Mouse (Mus musculus) gastrocnemius, postnatal 14 days (tissue): Measurements from ENCODE around the gene Fgf11. TPM values are rescaled to one million over a fixed set of nuclear protein-coding genes. Genes with fewer than 3 reads are reported as not detected.

Experiments used
- DNase-seq: peaks from one replicate; pipeline ENCODE4 v3.0.0; 2021; ENCODE audit warnings: mixed read lengths
- intact Hi-C: fragments of 180-260 bp; cut with DNase I; formaldehyde crosslinking; loops from one replicate; pipeline ENCODE4 v1.15.1; 2025; ENCODE audit warnings: low total_unique reads
- total RNA-seq, 2 experiments: library from RNA; stranded (reverse); gene quantifications; 2 replicates each; pipeline ENCODE4 v1.2.3; 2021

The Fgf11 gene
- total RNA-seq, 2 experiments from 2014 or later = 6.6 to 8.0 TPM

DNA sequence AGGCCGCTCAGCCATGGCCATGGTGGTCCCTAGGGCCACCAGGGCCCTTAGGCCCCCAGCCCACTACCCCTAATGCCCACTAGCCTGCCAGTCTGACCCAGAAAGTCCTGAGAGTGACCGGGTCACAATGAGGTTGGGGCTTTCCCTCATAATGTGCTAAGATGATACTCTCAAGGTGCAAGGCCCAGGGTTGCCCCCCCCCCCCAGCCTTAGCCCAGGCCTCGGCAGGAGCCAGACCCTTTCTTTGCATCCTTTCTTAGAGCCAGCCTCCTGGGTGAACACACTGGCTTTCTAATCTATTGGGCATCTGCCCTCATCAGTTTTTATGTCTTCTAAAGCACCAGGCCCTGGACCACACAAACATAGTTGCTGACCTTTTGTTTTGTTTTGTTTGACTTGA lies 20.4 kb upstream of the Fgf11 start, which contains the start of gene Spem1:
TSS of gene Spem1 (minus strand) at position 101 of the 400 bp plus-strand sequence.
- intact Hi-C loops = no loop called here
- no peak for DNase-seq

GRCm38 (mm10) chr11:69818871-69819270 lies 17.2 kb upstream of the Fgf11 start:
- intact Hi-C loops = no loop called here
- DNase-seq = no peak

DNA sequence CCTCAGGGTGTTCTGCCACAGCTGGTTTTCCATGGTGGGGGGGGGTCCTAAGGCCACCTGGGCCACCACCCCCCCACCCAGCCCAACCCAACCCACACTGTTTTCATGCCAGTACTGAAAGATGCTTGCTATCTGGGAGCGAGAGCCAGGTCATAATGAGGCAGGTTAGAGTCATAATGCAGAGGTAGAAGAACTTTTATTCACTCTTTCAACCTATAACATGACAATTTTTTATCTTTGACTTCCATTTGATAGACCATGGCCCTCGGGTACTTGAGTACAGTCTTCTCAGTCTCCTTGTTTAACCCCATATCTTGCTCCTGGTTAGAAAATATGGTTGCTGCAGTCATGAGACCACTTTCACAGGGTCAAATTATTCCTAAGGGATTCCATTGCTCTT lies 16.7 kb upstream of the Fgf11 start, which contains the start of gene Spem2:
TSS of gene Spem2 (minus strand) at position 101 of the 400 bp plus-strand sequence.
- no peak for DNase-seq
- intact Hi-C loops = no loop called here

GRCm38 (mm10) chr11:69816520-69816919 lies 14.9 kb upstream of the Fgf11 start:
- no peak for DNase-seq
- intact Hi-C loops = no loop called here

GRCm38 (mm10) chr11:69815155-69815554 lies 13.5 kb upstream of the Fgf11 start, which contains the start of gene Gm39566:
TSS of gene Gm39566 (minus strand) at chr11:69815298.
- intact Hi-C loops = no loop called here
- DNase-seq = no peak

DNA sequence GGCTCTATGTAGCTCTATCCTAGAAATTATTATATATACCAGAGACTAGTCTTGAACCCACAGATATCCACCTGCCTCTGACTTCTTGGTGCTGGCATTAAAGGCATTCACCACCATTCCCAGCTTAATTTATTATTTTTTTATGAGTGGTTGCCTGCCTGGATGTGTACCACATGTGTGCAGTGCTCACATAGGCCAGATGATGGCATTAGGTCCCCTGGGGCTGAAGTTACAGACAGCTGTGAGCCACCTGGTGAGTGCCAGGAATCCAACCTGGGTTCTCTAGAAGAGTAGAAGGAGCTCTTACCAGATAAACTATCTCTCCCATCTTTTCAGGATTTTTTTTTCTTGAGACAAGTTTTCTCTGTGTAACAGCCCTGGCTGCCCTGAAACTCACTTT lies 8.6 kb upstream of the Fgf11 start:
- intact Hi-C loops = loop anchor here (5.0 kb wide), 1 partner anchor 67 kb away; the partner anchor contains the start of gene Tmem95
- DNase-seq = no peak

- no peak for DNase-seq
- intact Hi-C loops = no loop called here
Observed at GRCm38 (mm10) chr11:69807641-69808040, 6.0 kb upstream of the Fgf11 start.

- intact Hi-C loops = no loop called here
- no peak for DNase-seq
Observed at GRCm38 (mm10) chr11:69806378-69806777, 4.7 kb upstream of the Fgf11 start.

GRCm38 (mm10) chr11:69804972-69805909 lies 3.6 kb upstream of the Fgf11 start, which contains the start of gene Tmem102:
TSS of gene Tmem102 (minus strand) at chr11:69805624.
- intact Hi-C loops = loop anchor here (5.0 kb wide), 1 partner anchor 32 kb away; the partner anchor contains the start of genes Nlgn2 and Tmem256
- no peak for DNase-seq

DNA sequence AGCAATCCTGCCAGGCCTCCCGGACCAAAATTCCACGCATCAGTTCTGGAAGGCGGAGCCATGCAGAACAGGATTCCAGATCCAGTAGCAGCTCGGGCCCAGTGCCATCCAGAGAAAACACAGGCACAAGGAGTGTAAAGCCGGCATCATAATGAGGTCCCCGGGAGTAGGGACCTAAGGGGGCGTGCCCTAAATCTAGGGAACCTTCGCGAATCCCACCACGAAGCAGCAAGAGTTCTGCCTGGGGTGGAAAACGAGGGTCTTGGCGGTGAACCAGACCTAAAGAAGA lies 2.9 kb upstream of the Fgf11 start:
- intact Hi-C loops = loop anchor here (5.0 kb wide), 1 partner anchor 33 kb away; the partner anchor contains the start of genes Nlgn2 and Tmem256
- DNase-seq = peak; percentile 44

- intact Hi-C loops = loop anchor here (5.0 kb wide), 1 partner anchor 33 kb away; the partner anchor contains the start of genes Nlgn2 and Tmem256
- peak; percentile 83 for DNase-seq
Observed at GRCm38 (mm10) chr11:69803786-69804651, 2.4 kb upstream of the Fgf11 start.

- DNase-seq = no peak
- intact Hi-C loops = loop anchor here (5.0 kb wide), 1 partner anchor 34 kb away; the partner anchor contains the start of genes Nlgn2 and Tmem256
Observed at GRCm38 (mm10) chr11:69803328-69803727, 1.7 kb upstream of the Fgf11 start.

- peak; percentile 90 for DNase-seq
- intact Hi-C loops = loop anchor here (5.0 kb wide), 1 partner anchor 35 kb away; the partner anchor contains the start of genes Nlgn2 and Tmem256
Observed at GRCm38 (mm10) chr11:69802648-69803105, 1.0 kb upstream of the Fgf11 start.

- intact Hi-C loops = loop anchor here (5.0 kb wide), 1 partner anchor 37 kb away; the partner anchor contains the start of genes Nlgn2 and Tmem256
- DNase-seq = peak; percentile 73
Observed at GRCm38 (mm10) chr11:69800392-69801197, 1.1 kb downstream of the Fgf11 start.

DNA sequence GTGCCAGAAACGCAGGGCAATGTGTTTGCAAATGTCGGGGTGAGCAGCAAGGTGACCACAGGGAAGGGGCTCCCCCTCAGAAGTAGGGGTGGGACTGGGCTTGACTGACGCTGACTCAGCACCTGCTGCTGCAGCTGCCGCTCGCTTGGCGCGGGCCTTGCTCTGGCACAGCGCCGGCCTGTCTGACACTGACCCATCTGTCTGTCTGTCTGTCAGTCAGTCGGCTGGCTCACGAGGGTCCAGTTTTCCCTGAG lies 1.6 kb downstream of the Fgf11 start:
- peak; percentile 76 for DNase-seq
- intact Hi-C loops = loop anchor here (5.0 kb wide), 1 partner anchor 37 kb away; the partner anchor contains the start of genes Nlgn2 and Tmem256

GRCm38 (mm10) chr11:69799394-69800137 lies 2.1 kb downstream of the Fgf11 start:
- intact Hi-C loops = loop anchor here (5.0 kb wide), 2 partner anchors 37 to 38 kb away; partner anchors contain the start of genes Nlgn2, Slc35g3 and Tmem256
- DNase-seq = no peak

GRCm38 (mm10) chr11:69797924-69798323 lies 3.7 kb downstream of the Fgf11 start:
- DNase-seq = no peak
- intact Hi-C loops = loop anchor here (5.0 kb wide), 1 partner anchor 36 kb away; the partner anchor contains the start of gene Slc35g3

GRCm38 (mm10) chr11:69795983-69796435 lies 5.6 kb downstream of the Fgf11 start:
- no peak for DNase-seq
- intact Hi-C loops = loop anchor here (5.0 kb wide), 1 partner anchor 34 kb away; the partner anchor contains the start of gene Slc35g3
